Mouse (Mus musculus): ENCODE measurements around the gene Xpo1. TPM values are rescaled to one million over a fixed set of nuclear protein-coding genes. Genes with fewer than 3 reads are reported as not detected.
"Not testable (repeated sequence)": the region's sequence is repeated elsewhere in the genome, so short reads cannot be mapped to it uniquely, and the experiment has no call there.

Xpo1 gene
- polyA plus RNA-seq, 1 experiment from 2014 or later = 61.6 TPM

GRCm38 (mm10) chr11:23303126-23303525 lies 47.3 kb downstream of the Xpo1 start:
- Histone ChIP-seq H3K4me1 (peaks cover 4% of the 10 kb centered on the region), H3K36me3 (0 out of 2 replicates have a peak, but pooled peaks cover 3% of the 10 kb centered on the region), H3K4me3 (replicated peaks) (no peak overlapping the region), H3K9me3 (replicated peaks) (no peaks in the 10 kb centered on the region), H3K27ac (replicated peaks) (no peak overlapping the region), H3K9ac (replicated peaks) (no peak overlapping the region), H3K27me3 (replicated peaks) (no peaks in the 10 kb centered on the region), H3K4me2 (no peak overlapping the region)
- no peak for ATAC-seq (ENCODE audit: low FRiP score)
- WGBS = 73% methylated on average over 1 of the region's 1 CpGs

GRCm38 (mm10) chr11:23305101-23305672 lies 49.3 kb downstream of the Xpo1 start:
- H3K27me3 ChIP-seq (replicated peaks); H3K36me3 ChIP-seq; H3K9me3 ChIP-seq (replicated peaks); ATAC-seq (ENCODE audit: low FRiP score): not testable (repeated sequence)
- WGBS = 34% methylated on average over 10 of the region's 10 CpGs
- H3K9ac ChIP-seq (replicated peaks) = peak overlapping the region; percentile 80
- H3K4me2 ChIP-seq = peak overlapping the region; percentile 54
- peak overlapping the region; percentile 98 for H3K27ac ChIP-seq (replicated peaks)
- peak overlapping the region; percentile 86 for H3K4me3 ChIP-seq (replicated peaks)
- peaks cover 20% of the 10 kb centered on the region for H3K4me1 ChIP-seq

GRCm38 (mm10) chr11:23305673-23306608 lies 50.1 kb downstream of the Xpo1 start:
- WGBS = under 1% methylated on average over 66 of the region's 98 CpGs
- Histone ChIP-seq H3K9ac (replicated peaks) (peak overlapping the region; percentile 80), H3K27me3 (replicated peaks) (no peaks in the 10 kb centered on the region), H3K4me2 (peak overlapping the region; percentile 54), H3K4me3 (replicated peaks) (peak overlapping the region; percentile 86), H3K36me3 (no peaks in the 10 kb centered on the region), H3K9me3 (replicated peaks) (no peaks in the 10 kb centered on the region), H3K27ac (replicated peaks) (peak overlapping the region; percentile 98), H3K4me1 (peaks cover 20% of the 10 kb centered on the region)
- peak; percentile 95 for ATAC-seq (ENCODE audit: low FRiP score)

GRCm38 (mm10) chr11:23306764-23307565 lies 51.1 kb downstream of the Xpo1 start, which contains the start of gene Usp34:
Usp34 (plus strand) TSS chr11:23306895.
- peak within 1 kb of the TSS; percentile 60 for H3K4me2 ChIP-seq
- H3K9me3 ChIP-seq (replicated peaks) = no peaks in the 10 kb centered on the region
- H3K4me1 ChIP-seq = peaks cover 23% of the 10 kb centered on the region
- H3K4me3 ChIP-seq (replicated peaks) = peak within 1 kb of the TSS; percentile 86
- under 1% methylated on average over 56 of the region's 80 CpGs for WGBS
- H3K27me3 ChIP-seq (replicated peaks) = no peaks in the 10 kb centered on the region
- H3K9ac ChIP-seq (replicated peaks) = peak within 1 kb of the TSS; percentile 80
- peak within 1 kb of the TSS; percentile 98 for H3K27ac ChIP-seq (replicated peaks)
- peak; percentile 65 for ATAC-seq (ENCODE audit: low FRiP score)
- H3K36me3 ChIP-seq = no peaks in the 10 kb centered on the region

GRCm38 (mm10) chr11:23307566-23307920 lies 51.7 kb downstream of the Xpo1 start:
- Histone ChIP-seq H3K9me3 (replicated peaks) (no peaks in the 10 kb centered on the region), H3K27me3 (replicated peaks) (no peaks in the 10 kb centered on the region), H3K4me2 (peak overlapping the region; percentile 60), H3K4me3 (replicated peaks) (peak overlapping the region; percentile 86), H3K36me3 (no peaks in the 10 kb centered on the region), H3K9ac (replicated peaks) (peak overlapping the region; percentile 80), H3K4me1 (peaks cover 25% of the 10 kb centered on the region), H3K27ac (replicated peaks) (peak overlapping the region; percentile 98)
- WGBS = 3% methylated on average over 6 of the region's 6 CpGs
- ATAC-seq (ENCODE audit: low FRiP score) = no peak

- WGBS = 94% methylated on average over 1 of the region's 1 CpGs
- Histone ChIP-seq H3K27ac (replicated peaks) (no peak overlapping the region), H3K4me3 (replicated peaks) (no peak overlapping the region), H3K4me1 (peaks cover 18% of the 10 kb centered on the region), H3K9ac (replicated peaks) (no peak overlapping the region), H3K4me2 (no peak overlapping the region), H3K27me3 (replicated peaks) (no peaks in the 10 kb centered on the region), H3K36me3 (0 out of 2 replicates have a peak, but pooled peaks cover 3% of the 10 kb centered on the region), H3K9me3 (replicated peaks) (no peaks in the 10 kb centered on the region)
- no peak for ATAC-seq (ENCODE audit: low FRiP score)
Measured at GRCm38 (mm10) chr11:23313496-23313895, 57.7 kb downstream of the Xpo1 start.

- no peak overlapping the region for H3K9ac ChIP-seq (replicated peaks)
- H3K4me2 ChIP-seq = no peak overlapping the region
- H3K4me3 ChIP-seq (replicated peaks) = no peak overlapping the region
- WGBS = 98% methylated on average over 2 of the region's 2 CpGs
- no peaks in the 10 kb centered on the region for H3K27me3 ChIP-seq (replicated peaks)
- no peaks in the 10 kb centered on the region for H3K9me3 ChIP-seq (replicated peaks)
- H3K4me1 ChIP-seq = no peaks in the 10 kb centered on the region
- no peak for ATAC-seq (ENCODE audit: low FRiP score)
- no peaks in the 10 kb centered on the region for H3K36me3 ChIP-seq
- H3K27ac ChIP-seq (replicated peaks) = no peak overlapping the region
Measured at GRCm38 (mm10) chr11:23329413-23329812, 73.6 kb downstream of the Xpo1 start.

GRCm38 (mm10) chr11:23332136-23332535 lies 76.3 kb downstream of the Xpo1 start:
- Histone ChIP-seq H3K27ac (replicated peaks) (no peak overlapping the region), H3K4me2 (no peak overlapping the region), H3K9ac (replicated peaks) (no peak overlapping the region), H3K36me3 (no peaks in the 10 kb centered on the region), H3K4me1 (no peaks in the 10 kb centered on the region), H3K4me3 (replicated peaks) (no peak overlapping the region), H3K9me3 (replicated peaks) (no peaks in the 10 kb centered on the region), H3K27me3 (replicated peaks) (no peaks in the 10 kb centered on the region)
- WGBS = 82% methylated on average over 3 of the region's 3 CpGs
- ATAC-seq (ENCODE audit: low FRiP score) = no peak

- Histone ChIP-seq H3K4me1 (no peaks in the 10 kb centered on the region), H3K27ac (replicated peaks) (no peak overlapping the region), H3K4me2 (no peak overlapping the region), H3K9ac (replicated peaks) (no peak overlapping the region), H3K36me3 (peaks cover 3% of the 10 kb centered on the region; the same call in 1 of the 2 replicates), H3K27me3 (replicated peaks) (no peaks in the 10 kb centered on the region), H3K9me3 (replicated peaks) (no peaks in the 10 kb centered on the region), H3K4me3 (replicated peaks) (no peak overlapping the region)
- WGBS = 71% methylated on average over 1 of the region's 1 CpGs
- ATAC-seq (ENCODE audit: low FRiP score) = no peak
Measured at GRCm38 (mm10) chr11:23335160-23335559, 79.3 kb downstream of the Xpo1 start.
